Mouse (Mus musculus) forebrain, embryonic 12.5 days (tissue): ENCODE measurements around the gene Git2. TPM values are rescaled to one million over a fixed set of nuclear protein-coding genes. Genes with fewer than 3 reads are reported as not detected.

Experiments
- ATAC-seq: fragments of 200-750 bp; cut with Nextera tagmentation; 2 replicates; pipeline ENCODE4 v1.8.0; 2017; ENCODE audit warnings: moderate TSS enrichment; ENCODE audit not compliant: low FRiP score
- H3K27ac ChIP-seq: fragments of 300-500 bp; sonication (generic); 2 replicates; pipeline ENCODE4 v1.5.1; 2016; ENCODE audit warnings: mild to moderate bottlenecking
- H3K27me3 ChIP-seq: fragments of 300-500 bp; sonication (generic); 2 replicates; pipeline ENCODE4 v1.6.1; 2016; ENCODE audit warnings: mild to moderate bottlenecking
- H3K36me3 ChIP-seq: fragments of 300-500 bp; sonication (generic); replicated peaks from 2 replicates; pipeline ENCODE4 v1.6.1; 2016; ENCODE audit warnings: mild to moderate bottlenecking
- H3K4me1 ChIP-seq: fragments of 300-500 bp; sonication (generic); 2 replicates; pipeline ENCODE4 v1.6.1; 2016
- H3K4me2 ChIP-seq: fragments of 300-500 bp; sonication (generic); 2 replicates; pipeline ENCODE4 v1.6.1; 2016; ENCODE audit warnings: mild to moderate bottlenecking, moderate library complexity
- H3K4me3 ChIP-seq: fragments of 300-500 bp; sonication (generic); replicated peaks from 2 replicates; pipeline ENCODE4 v1.5.1; 2016; ENCODE audit warnings: mild to moderate bottlenecking
- H3K9ac ChIP-seq: fragments of 300-500 bp; sonication (generic); 2 replicates; pipeline ENCODE4 v1.6.1; 2016; ENCODE audit warnings: mild to moderate bottlenecking
- H3K9me3 ChIP-seq: fragments of 300-500 bp; sonication (generic); 2 replicates; pipeline ENCODE4 v1.6.1; 2016
- WGBS: fragments of 180-500 bp; shearing (Covaris S2); methylation state at CpG from one replicate; pipeline ENCODE4 v1.1.7; 2016; 5-methylcytosine and 5-hydroxymethylcytosine counted together
- polyA plus RNA-seq: library from polyadenylated mRNA; unstranded; fragments of >200 nt; fragmentation: Nextera tagmentation; extraction: Ambion mirVana; gene quantifications from 2 replicates; pipeline ENCODE4 v1.2.1, GENCODE M21; 2016

The Git2 gene
- polyA plus RNA-seq, 1 experiment from 2014 or later: 43.0 TPM

DNA sequence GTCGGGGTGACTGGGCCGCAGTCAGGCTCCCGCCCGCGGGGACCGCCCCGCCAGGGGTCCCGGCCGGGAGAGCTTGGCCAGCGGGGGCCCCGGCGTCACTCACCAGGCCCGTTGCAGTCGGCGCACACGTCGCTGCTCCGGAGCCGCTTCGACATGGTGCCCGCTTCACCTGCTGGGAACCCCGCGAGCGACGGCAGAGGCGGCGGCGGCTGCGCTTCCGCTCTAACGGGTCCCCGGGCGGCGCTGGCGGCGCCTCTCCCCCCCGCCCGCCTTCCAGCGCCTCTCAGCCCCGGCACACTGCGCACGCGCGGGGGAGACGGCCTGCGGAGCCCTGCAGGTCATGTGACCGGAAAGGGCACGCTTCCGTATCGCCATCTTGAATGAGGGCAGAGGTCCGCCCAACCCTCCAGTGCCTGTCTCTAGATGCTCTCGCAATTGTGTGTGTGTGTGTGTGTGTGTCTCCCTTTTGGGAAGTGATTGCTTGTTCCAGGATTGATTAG lies 2.1 kb downstream of the Git2 start:
- Histone ChIP-seq H3K9ac (peak overlapping the region; percentile 98), H3K4me3 (peak overlapping the region; percentile 99), H3K4me1 (peaks cover 35% of the 10 kb centered on the region), H3K27ac (peak overlapping the region; percentile 92), H3K4me2 (peak overlapping the region; percentile 87), H3K9me3 (no peaks in the 10 kb centered on the region), H3K27me3 (no peaks in the 10 kb centered on the region), H3K36me3 (no peaks in the 10 kb centered on the region)
- WGBS: under 1% methylated on average over 41 of the region's 52 CpGs
- ATAC-seq: peak; percentile 83

DNA sequence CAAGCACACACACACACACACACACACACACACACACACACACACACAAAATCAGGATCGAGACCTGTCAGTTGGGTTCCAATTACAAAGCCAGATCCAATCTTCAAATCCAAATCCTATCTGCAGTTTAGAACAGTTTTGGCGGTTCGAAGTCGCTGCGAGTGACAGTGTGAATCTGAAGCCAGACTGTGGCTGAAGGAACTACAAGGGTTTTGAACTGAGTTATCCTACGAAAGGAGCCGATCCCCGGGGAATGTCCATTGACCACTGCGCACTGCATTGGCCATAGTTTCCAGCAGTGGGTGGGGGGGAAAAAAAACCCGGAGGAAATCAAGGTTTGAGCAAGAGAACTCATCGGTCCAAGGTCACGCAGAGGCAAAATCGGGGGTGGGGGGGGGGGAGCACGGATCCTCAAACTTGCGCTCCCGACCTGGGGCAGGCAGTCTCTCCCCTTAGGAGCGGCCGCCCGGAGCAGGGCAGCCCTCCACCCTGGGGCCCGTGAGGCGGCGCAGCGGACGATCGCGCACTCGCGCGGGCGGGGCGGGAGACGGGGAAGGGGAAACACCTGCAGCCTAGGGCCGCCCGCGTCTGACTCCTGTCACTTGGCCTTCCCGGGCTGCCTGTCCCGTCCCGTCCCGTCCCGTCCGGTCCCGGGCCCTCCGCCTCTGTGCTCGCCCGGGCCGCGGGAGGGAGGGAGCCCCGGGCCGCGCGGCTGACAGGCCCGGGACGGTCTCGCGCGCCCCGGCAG lies 2.7 kb downstream of the Git2 start:
- H3K4me3 ChIP-seq: peak overlapping the region; percentile 99
- no peaks in the 10 kb centered on the region for H3K36me3 ChIP-seq
- H3K9me3 ChIP-seq: no peaks in the 10 kb centered on the region
- H3K27ac ChIP-seq: peak overlapping the region; percentile 92
- H3K4me1 ChIP-seq: peaks cover 35% of the 10 kb centered on the region
- no peaks in the 10 kb centered on the region for H3K27me3 ChIP-seq
- WGBS: 3% methylated on average over 31 of the region's 57 CpGs
- peak overlapping the region; percentile 87 for H3K4me2 ChIP-seq
- peak overlapping the region; percentile 98 for H3K9ac ChIP-seq
- ATAC-seq: peak; percentile 64

DNA sequence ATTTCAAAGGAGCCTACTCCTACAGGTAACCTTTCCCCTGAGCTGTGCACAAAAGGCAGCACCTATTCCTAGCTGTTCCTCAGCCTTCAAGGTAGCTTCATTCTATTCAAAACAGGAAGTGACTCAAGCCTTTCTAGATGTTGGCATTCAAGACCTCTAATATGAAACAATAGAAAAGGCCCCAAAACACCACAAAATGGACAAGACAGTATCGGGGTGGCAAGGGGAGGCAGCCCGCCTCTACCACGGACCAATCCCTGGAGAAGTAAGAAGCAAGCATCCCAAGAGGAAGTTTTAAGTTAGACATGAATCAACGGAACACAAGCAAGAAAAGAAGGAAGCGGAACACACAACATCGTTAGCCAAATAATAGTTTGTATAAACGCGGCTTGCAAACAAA lies 3.5 kb downstream of the Git2 start:
- Histone ChIP-seq H3K9me3 (no peaks in the 10 kb centered on the region), H3K9ac (peak overlapping the region; percentile 98), H3K4me3 (peak overlapping the region; percentile 99; the same call in 1 of the 2 replicates), H3K27ac (no peak overlapping the region), H3K27me3 (no peaks in the 10 kb centered on the region), H3K36me3 (no peaks in the 10 kb centered on the region), H3K4me1 (peaks cover 34% of the 10 kb centered on the region), H3K4me2 (peak overlapping the region; percentile 87)
- no peak for ATAC-seq
- WGBS: 64% methylated on average over 8 of the region's 8 CpGs

DNA sequence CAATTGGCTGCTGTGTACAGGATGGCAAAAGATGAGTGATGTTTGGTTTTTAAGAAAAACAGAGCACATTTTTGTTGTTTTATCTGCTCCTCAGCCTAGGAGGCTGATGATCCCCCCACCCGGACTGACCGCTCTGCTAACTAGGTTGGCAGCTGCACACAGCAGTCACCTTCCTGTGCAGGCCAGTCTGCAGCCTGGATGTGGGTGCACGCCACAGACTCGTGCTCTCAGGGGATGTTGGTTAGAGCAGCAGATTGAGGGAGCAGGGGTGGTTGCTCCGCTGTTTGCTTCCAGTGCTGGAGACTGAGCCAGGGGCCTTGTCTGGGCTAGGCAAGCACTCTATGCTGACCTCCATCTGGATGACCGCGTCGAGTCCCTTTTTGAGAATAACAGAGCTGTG lies 5.5 kb downstream of the Git2 start:
- Histone ChIP-seq H3K9ac (no peak overlapping the region), H3K4me3 (no peak overlapping the region), H3K27ac (no peak overlapping the region), H3K4me1 (peaks cover 18% of the 10 kb centered on the region), H3K27me3 (no peaks in the 10 kb centered on the region), H3K9me3 (no peaks in the 10 kb centered on the region), H3K36me3 (peaks cover 9% of the 10 kb centered on the region), H3K4me2 (no peak overlapping the region)
- no peak for ATAC-seq
- 92% methylated on average over 8 of the region's 8 CpGs for WGBS

DNA sequence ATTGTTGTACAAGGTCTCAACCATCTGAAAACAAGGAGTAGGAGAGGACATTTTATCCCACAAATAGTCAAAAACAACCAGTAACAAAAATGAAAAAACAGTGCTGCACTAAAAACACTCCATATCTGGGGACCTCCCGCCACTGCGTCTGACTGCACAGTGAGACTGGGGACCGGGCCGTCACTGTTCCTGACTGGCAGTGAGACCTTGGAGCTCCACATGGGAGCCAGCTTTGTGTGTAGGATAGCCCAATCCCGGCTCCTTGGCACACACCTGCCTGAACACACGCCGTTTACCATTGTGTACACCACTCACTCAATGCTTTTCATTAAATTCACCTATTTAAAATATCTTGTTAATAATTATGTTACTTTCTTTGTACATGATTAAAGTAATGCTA lies 8.1 kb downstream of the Git2 start:
- H3K36me3 ChIP-seq: peaks cover 35% of the 10 kb centered on the region
- no peak overlapping the region for H3K9ac ChIP-seq
- H3K4me2 ChIP-seq: no peak overlapping the region
- no peak overlapping the region for H3K4me3 ChIP-seq
- no peaks in the 10 kb centered on the region for H3K27me3 ChIP-seq
- no peaks in the 10 kb centered on the region for H3K9me3 ChIP-seq
- H3K4me1 ChIP-seq: peaks cover 8% of the 10 kb centered on the region
- 93% methylated on average over 7 of the region's 7 CpGs for WGBS
- no peak for ATAC-seq
- H3K27ac ChIP-seq: no peak overlapping the region

DNA sequence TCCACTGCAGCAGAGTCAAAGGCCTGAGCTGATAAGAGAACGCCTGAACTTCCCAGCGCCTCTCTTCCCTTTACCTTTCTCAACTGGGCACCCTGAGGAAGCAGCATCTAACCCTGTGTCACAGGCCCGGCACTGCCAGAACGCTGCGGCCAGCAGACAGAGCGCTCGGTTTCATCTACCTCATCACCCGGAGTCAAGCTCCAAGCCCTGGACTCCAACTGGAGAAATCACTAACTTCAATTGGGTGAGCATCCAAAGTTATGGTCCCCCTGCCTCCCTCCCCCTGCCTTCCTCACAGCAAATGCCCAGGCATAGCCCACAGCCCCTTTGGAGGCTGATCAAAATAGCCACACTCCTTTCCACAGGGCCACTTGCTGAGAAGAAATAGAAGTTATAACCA lies 8.6 kb downstream of the Git2 start:
- H3K27me3 ChIP-seq: no peaks in the 10 kb centered on the region
- no peak overlapping the region for H3K4me2 ChIP-seq
- ATAC-seq: no peak
- H3K4me1 ChIP-seq: peaks cover 3% of the 10 kb centered on the region
- H3K36me3 ChIP-seq: peaks cover 39% of the 10 kb centered on the region
- WGBS: 97% methylated on average over 8 of the region's 8 CpGs
- no peaks in the 10 kb centered on the region for H3K9me3 ChIP-seq
- H3K27ac ChIP-seq: no peak overlapping the region
- H3K4me3 ChIP-seq: no peak overlapping the region
- H3K9ac ChIP-seq: no peak overlapping the region

DNA sequence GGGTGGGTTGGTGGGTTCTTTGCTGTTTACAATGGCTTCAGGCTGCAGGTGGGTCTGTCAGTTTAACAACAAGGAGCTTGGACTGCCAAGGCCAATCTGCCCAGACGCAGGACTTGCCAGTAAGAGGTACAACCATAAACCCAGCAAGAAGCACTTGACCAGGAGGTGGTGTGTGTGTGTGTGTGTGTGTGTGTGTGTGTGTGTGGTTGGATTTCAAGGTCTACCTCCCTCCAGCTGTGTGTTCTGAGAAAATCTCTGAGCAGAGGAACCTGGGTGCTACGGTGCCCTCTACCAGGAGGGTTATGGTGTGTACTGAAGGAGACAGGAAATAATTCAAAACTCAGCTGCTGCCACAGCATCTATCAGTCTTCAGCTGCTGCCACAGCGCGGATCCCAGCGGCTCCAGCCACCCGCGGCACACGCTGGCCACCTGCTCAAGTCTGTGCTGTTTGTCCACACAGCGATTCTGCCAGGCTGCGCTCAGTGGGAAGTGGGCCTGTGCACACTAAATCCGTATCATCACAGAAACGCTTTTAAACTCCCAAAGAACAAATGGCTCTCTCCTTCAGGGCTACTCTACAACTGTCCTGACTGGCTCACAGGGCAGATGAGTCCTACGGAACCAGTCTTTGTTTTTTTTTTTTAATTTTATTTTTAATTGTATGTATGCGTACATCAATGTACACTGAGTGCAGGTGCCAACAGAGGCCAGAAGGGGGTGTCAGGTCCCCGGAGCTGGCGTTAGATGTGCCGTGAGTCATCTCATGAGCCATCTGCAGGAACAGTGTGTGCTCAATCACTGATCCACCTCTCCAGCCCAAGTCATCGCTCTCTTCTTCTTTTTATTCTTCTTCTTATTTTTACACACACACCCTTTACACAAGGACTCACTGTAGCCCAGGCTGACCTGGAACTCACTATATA lies 10.2 kb downstream of the Git2 start:
- ATAC-seq: no peak
- 93% methylated on average over 18 of the region's 18 CpGs for WGBS
- no peak overlapping the region for H3K9ac ChIP-seq
- H3K36me3 ChIP-seq: peaks cover 55% of the 10 kb centered on the region
- H3K4me3 ChIP-seq: no peak overlapping the region
- no peaks in the 10 kb centered on the region for H3K27me3 ChIP-seq
- H3K4me2 ChIP-seq: no peak overlapping the region
- H3K27ac ChIP-seq: no peak overlapping the region
- no peaks in the 10 kb centered on the region for H3K9me3 ChIP-seq
- H3K4me1 ChIP-seq: no peaks in the 10 kb centered on the region

DNA sequence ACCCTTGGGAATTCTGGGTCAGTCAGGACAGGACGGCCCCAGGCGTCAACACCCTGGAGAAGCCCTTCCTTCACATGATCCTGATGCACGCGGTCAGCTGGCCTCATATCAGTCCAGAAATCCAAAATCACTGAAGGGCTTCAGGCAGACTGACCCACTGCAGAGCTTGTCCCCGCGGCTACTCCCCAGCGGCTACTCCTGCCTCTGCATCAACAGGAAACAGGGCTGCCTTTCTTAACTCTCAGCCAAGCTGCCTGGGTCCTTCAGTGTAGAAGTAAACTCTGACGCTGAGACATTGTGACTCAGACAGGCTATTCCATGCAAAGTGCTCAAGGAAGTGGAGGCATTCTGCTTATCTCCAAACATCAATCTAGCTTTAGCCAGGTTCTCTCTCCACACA lies 13.3 kb downstream of the Git2 start:
- no peak overlapping the region for H3K4me2 ChIP-seq
- WGBS: 92% methylated on average over 8 of the region's 8 CpGs
- H3K27me3 ChIP-seq: no peaks in the 10 kb centered on the region
- no peaks in the 10 kb centered on the region for H3K4me1 ChIP-seq
- no peak overlapping the region for H3K27ac ChIP-seq
- no peak overlapping the region for H3K9ac ChIP-seq
- H3K36me3 ChIP-seq: peaks cover 59% of the 10 kb centered on the region
- no peaks in the 10 kb centered on the region for H3K9me3 ChIP-seq
- ATAC-seq: no peak
- H3K4me3 ChIP-seq: no peak overlapping the region

DNA sequence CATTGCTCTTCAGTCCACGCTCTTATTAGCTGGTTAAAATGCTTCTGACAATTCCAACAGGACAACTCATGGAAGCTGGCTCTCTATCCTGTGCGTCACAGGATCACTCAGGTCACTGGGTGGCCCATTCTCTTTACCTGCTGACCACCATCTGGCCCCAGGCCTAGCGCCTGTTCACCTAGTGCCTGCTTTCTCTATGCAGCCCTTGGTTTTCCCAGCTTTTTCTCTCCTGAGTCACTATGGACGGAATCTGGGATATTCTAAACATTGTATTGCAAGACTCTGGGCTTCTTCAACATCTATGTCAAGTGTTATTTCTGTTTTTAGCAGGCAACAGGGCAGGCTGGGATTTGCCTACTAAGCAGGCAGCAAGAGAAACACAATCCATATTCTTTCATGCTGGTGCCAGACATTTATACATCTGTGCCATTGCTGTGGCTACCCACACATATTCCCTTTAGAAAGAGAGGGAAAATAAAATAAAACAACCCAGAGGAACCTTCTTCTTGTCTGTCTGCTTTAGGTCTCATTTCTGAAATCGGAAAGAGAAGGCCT lies 15.7 kb downstream of the Git2 start:
- no peak for ATAC-seq
- no peak overlapping the region for H3K9ac ChIP-seq
- no peak overlapping the region for H3K27ac ChIP-seq
- H3K4me1 ChIP-seq: no peaks in the 10 kb centered on the region
- H3K4me2 ChIP-seq: no peak overlapping the region
- no peak overlapping the region for H3K4me3 ChIP-seq
- H3K27me3 ChIP-seq: no peaks in the 10 kb centered on the region
- H3K9me3 ChIP-seq: no peaks in the 10 kb centered on the region
- 92% methylated on average over 5 of the region's 5 CpGs for WGBS
- peaks cover 61% of the 10 kb centered on the region for H3K36me3 ChIP-seq

DNA sequence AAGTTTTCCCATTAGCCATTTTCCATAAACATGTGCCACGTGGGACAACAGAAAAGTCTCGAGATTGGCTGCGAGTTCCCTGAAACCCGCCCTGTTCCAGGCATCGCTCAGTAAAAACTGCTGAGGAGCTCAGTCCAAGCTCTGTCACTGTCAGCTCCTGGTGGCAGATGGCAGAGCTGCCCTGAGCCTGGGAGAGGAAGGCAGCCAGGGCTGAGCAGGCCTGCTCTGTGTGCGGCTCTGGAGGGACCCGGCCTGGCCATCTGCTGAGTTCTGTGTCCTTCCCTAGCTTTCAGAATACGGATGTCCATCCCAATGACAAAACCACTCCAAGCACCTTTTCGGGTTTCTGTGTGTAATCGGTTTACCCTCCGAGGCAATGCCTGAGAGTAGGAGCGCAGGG lies 21.9 kb downstream of the Git2 start:
- ATAC-seq: no peak
- Histone ChIP-seq H3K36me3 (peaks cover 70% of the 10 kb centered on the region), H3K27ac (no peak overlapping the region), H3K4me1 (no peaks in the 10 kb centered on the region), H3K9ac (no peak overlapping the region), H3K9me3 (no peaks in the 10 kb centered on the region), H3K4me3 (no peak overlapping the region), H3K4me2 (no peak overlapping the region), H3K27me3 (no peaks in the 10 kb centered on the region)
- WGBS: 94% methylated on average over 12 of the region's 12 CpGs

DNA sequence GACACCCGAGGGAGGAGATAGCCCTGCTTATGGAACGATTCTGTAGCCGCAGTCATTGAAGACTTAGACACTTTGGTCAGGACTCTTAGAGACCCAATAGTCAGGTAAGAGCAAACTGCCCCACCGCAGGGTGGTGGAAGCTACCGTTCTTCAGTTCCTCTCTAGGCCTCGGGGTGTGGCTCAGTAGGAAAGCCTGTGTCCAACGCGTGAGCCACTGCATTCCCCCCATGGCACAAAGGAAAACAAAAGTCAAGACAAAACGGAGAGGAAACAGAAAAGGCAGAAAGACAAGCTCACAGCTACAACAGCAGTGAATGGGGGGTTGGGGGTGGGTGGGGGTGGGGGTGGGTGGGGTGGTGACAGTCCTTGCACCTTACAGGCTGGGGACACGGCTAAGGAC lies 22.9 kb downstream of the Git2 start:
- WGBS: 90% methylated on average over 10 of the region's 10 CpGs
- no peaks in the 10 kb centered on the region for H3K27me3 ChIP-seq
- H3K4me2 ChIP-seq: no peak overlapping the region
- no peak for ATAC-seq
- H3K36me3 ChIP-seq: peaks cover 77% of the 10 kb centered on the region
- H3K4me1 ChIP-seq: no peaks in the 10 kb centered on the region
- H3K9ac ChIP-seq: no peak overlapping the region
- H3K9me3 ChIP-seq: no peaks in the 10 kb centered on the region
- H3K4me3 ChIP-seq: no peak overlapping the region
- no peak overlapping the region for H3K27ac ChIP-seq

DNA sequence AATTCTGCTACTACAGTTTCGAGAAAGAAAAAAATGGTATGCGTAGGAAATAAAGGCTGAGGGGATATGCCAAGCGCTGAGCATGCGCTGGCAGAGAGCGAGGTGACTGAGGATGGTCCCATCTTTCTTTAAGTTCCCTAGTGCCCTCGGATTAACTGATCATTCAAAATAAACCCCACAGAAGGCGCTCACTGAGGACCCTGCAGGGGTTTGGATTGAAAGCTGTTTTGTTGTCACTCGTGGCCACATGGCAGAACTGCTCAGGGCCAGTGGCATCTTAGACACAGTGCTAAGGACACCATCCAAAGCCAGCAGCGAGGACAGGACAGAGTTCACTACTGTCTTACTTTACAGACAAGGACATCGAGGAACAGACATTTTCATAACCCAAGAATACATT lies 25.0 kb downstream of the Git2 start:
- Histone ChIP-seq H3K4me3 (no peak overlapping the region), H3K4me2 (no peak overlapping the region), H3K9ac (no peak overlapping the region), H3K27me3 (no peaks in the 10 kb centered on the region), H3K36me3 (peaks cover 76% of the 10 kb centered on the region), H3K27ac (no peak overlapping the region), H3K9me3 (no peaks in the 10 kb centered on the region), H3K4me1 (no peaks in the 10 kb centered on the region)
- 86% methylated on average over 10 of the region's 10 CpGs for WGBS
- ATAC-seq: no peak
